Mouse (Mus musculus) CH12.LX (cell line): ENCODE measurements around the gene Gm7137. TPM values are rescaled to one million over a fixed set of nuclear protein-coding genes. Genes with fewer than 3 reads are reported as not detected.

Experiments
- DNase-seq: peaks from one replicate; pipeline ENCODE4 v3.0.0-alpha.2; 2013; ENCODE audit errors: extremely low read depth
- H3K27ac ChIP-seq: 2 replicates; pipeline ENCODE4 v1.5.1; 2012; ENCODE audit warnings: low read depth, mild to moderate bottlenecking, control low read depth, moderate library complexity; ENCODE audit not compliant: insufficient read depth
- H3K27me3 ChIP-seq: replicated peaks from 2 replicates; pipeline ENCODE3; 2012; ENCODE audit warnings: inconsistent platforms
- H3K36me3 ChIP-seq, 2 experiments: replicated peaks in 1 of 2; 2 replicates each; pipeline versions ENCODE3 to v1.6.1; 2012; ENCODE audit warnings: inconsistent platforms in 1 of 2, low read length in 1 of 2, mild to moderate bottlenecking in 1 of 2, mixed read lengths in 1 of 2, moderate library complexity in 1 of 2; ENCODE audit not compliant: control insufficient read depth in 1 of 2, insufficient read depth in 1 of 2
- H3K4me1 ChIP-seq, 2 experiments: 2 replicates each; pipeline ENCODE4 v1.6.1; 2012; ENCODE audit warnings: inconsistent platforms in 1 of 2, moderate library complexity in 1 of 2; ENCODE audit not compliant: insufficient read depth in 2 of 2, control insufficient read depth in 1 of 2
- H3K4me2 ChIP-seq: 2 replicates; pipeline ENCODE4 v1.6.1; 2012; ENCODE audit warnings: low read depth, mild to moderate bottlenecking, control low read depth; ENCODE audit not compliant: poor library complexity, insufficient read depth, severe bottlenecking
- H3K4me3 ChIP-seq, 3 experiments: fragments of 150-350 bp in 1 of 3; sonication (generic) in 1 of 3; replicated peaks in 1 of 3; 2 replicates each; pipeline versions ENCODE3 to v1.5.1; 2011 to 2012; ENCODE audit warnings: low read depth in 2 of 3, low read length in 2 of 3, mild to moderate bottlenecking in 2 of 3, moderate library complexity in 2 of 3, control low read depth in 1 of 3, improper control_type of control experiment in 1 of 3, inconsistent platforms in 1 of 3, mixed read lengths in 1 of 3; ENCODE audit not compliant: poor library complexity in 1 of 3
- H3K79me2 ChIP-seq: replicated peaks from 2 replicates; pipeline ENCODE4 v1.6.1; 2012; ENCODE audit warnings: mild to moderate bottlenecking, moderate library complexity; ENCODE audit not compliant: control insufficient read depth, poor library complexity, insufficient read depth, severe bottlenecking; ENCODE audit errors: extremely low read depth
- H3K9ac ChIP-seq: 2 replicates; pipeline ENCODE4 v1.6.1; 2012; ENCODE audit warnings: low read depth, mild to moderate bottlenecking, control low read depth, moderate library complexity; ENCODE audit not compliant: insufficient read depth
- H3K9me3 ChIP-seq: replicated peaks from 2 replicates; pipeline ENCODE3; 2012; ENCODE audit warnings: low read length, inconsistent platforms, mixed read lengths
- CHD2 ChIP-seq: IDR thresholded peaks from 2 replicates; pipeline ENCODE4 v1.6.1; 2011; ENCODE audit warnings: low read length, improper control_type of control experiment
- CTCF ChIP-seq, 2 experiments: IDR thresholded peaks in 1 of 2; conservative IDR thresholded peaks in 1 of 2; 2 replicates each; pipeline ENCODE4 v1.5.1; 2011 to 2012; ENCODE audit warnings: low read depth in 2 of 2, low read length in 2 of 2, improper control_type of control experiment in 1 of 2, inconsistent platforms in 1 of 2, mild to moderate bottlenecking in 1 of 2, moderate library complexity in 1 of 2
- EP300 ChIP-seq: IDR thresholded peaks from 2 replicates; pipeline ENCODE4 v1.6.1; 2011; ENCODE audit warnings: low read length, improper control_type of control experiment
- GABPA ChIP-seq: IDR thresholded peaks from 2 replicates; pipeline ENCODE4 v1.6.1; 2012; ENCODE audit warnings: low read depth, low read length, improper control_type of control experiment, inconsistent platforms; ENCODE audit not compliant: insufficient replicate concordance
- IRF4 ChIP-seq: IDR thresholded peaks from 2 replicates; pipeline ENCODE4 v1.6.1; 2014; ENCODE audit warnings: low read depth, mild to moderate bottlenecking, inconsistent platforms, low read length, improper control_type of control experiment
- JUND ChIP-seq: conservative IDR thresholded peaks from 2 replicates; pipeline ENCODE4 v1.6.1; 2011; ENCODE audit warnings: low read depth, low read length, improper control_type of control experiment
- KAT2A ChIP-seq: IDR thresholded peaks from 2 replicates; pipeline ENCODE4 v1.6.1; 2012; ENCODE audit warnings: low read length, improper control_type of control experiment, inconsistent platforms; ENCODE audit not compliant: insufficient replicate concordance
- MAFK ChIP-seq: IDR thresholded peaks from 2 replicates; pipeline ENCODE4 v1.6.1; 2011; ENCODE audit warnings: low read length, improper control_type of control experiment; ENCODE audit not compliant: insufficient replicate concordance
- MEF2A ChIP-seq: IDR thresholded peaks from 2 replicates; pipeline ENCODE4 v1.6.1; 2014; ENCODE audit warnings: low read depth, mild to moderate bottlenecking, inconsistent platforms, low read length, improper control_type of control experiment, borderline replicate concordance
- MYC ChIP-seq: IDR thresholded peaks from 2 replicates; pipeline ENCODE4 v1.6.1; 2011; ENCODE audit warnings: low read depth, mild to moderate bottlenecking, improper control_type of control experiment, low read length
- NELFE ChIP-seq: IDR thresholded peaks from 2 replicates; pipeline ENCODE4 v1.6.1; 2011; ENCODE audit warnings: low read depth, low read length, improper control_type of control experiment
- NRF1 ChIP-seq: IDR thresholded peaks from 2 replicates; pipeline ENCODE4 v1.6.1; 2014; ENCODE audit warnings: low read depth, mild to moderate bottlenecking, inconsistent platforms, low read length, improper control_type of control experiment, moderate library complexity
- PAX5 ChIP-seq: IDR thresholded peaks from 2 replicates; pipeline ENCODE4 v1.6.1; 2012; ENCODE audit warnings: low read length, inconsistent platforms, mixed read lengths
- POLR2A ChIP-seq: IDR thresholded peaks from 2 replicates; pipeline ENCODE4 v1.6.1; 2011; ENCODE audit warnings: low read depth, mild to moderate bottlenecking, improper control_type of control experiment, low read length
- RCOR1 ChIP-seq: conservative IDR thresholded peaks from 2 replicates; pipeline ENCODE4 v1.6.1; 2012; ENCODE audit warnings: low read depth, mild to moderate bottlenecking, inconsistent platforms, low read length, improper control_type of control experiment
- SIN3A ChIP-seq: IDR thresholded peaks from 2 replicates; pipeline ENCODE4 v1.6.1; 2012; ENCODE audit warnings: low read length, improper control_type of control experiment, inconsistent platforms
- SMC3 ChIP-seq: IDR thresholded peaks from 2 replicates; pipeline ENCODE4 v1.6.1; 2011; ENCODE audit warnings: low read depth, low read length, improper control_type of control experiment
- TBP ChIP-seq: conservative IDR thresholded peaks from 2 replicates; pipeline ENCODE4 v1.6.1; 2011; ENCODE audit warnings: low read depth, low read length, improper control_type of control experiment
- TCF12 ChIP-seq: IDR thresholded peaks from 2 replicates; pipeline ENCODE4 v1.6.1; 2014; ENCODE audit warnings: low read depth, mild to moderate bottlenecking, inconsistent platforms, low read length, improper control_type of control experiment
- USF1 ChIP-seq: IDR thresholded peaks from 2 replicates; pipeline ENCODE4 v1.6.1; 2014; ENCODE audit warnings: low read depth, mild to moderate bottlenecking, inconsistent platforms, low read length, improper control_type of control experiment
- ZKSCAN1 ChIP-seq: IDR thresholded peaks from 2 replicates; pipeline ENCODE4 v1.6.1; 2012; ENCODE audit warnings: low read depth, inconsistent platforms, low read length, improper control_type of control experiment, borderline replicate concordance
- ZNF384 ChIP-seq: IDR thresholded peaks from 2 replicates; pipeline ENCODE4 v1.6.1; 2012; ENCODE audit warnings: low read depth, low read length, improper control_type of control experiment, inconsistent platforms
- dilution Hi-C: fragments of 300-500 bp; cut with MboI; formaldehyde crosslinking; loops from 2 replicates; pipeline ENCODE4 v1.14.3; 2020; ENCODE audit warnings: low sequenced_read_pairs; ENCODE audit not compliant: extremely low pct_unique_long_range_greater_than_20kb, extremely low pct_ligation_motif_present
- in situ Hi-C: fragments of 300-500 bp; cut with MboI; formaldehyde crosslinking; loops from 3 replicates; pipeline ENCODE4 v1.14.3; 2019; ENCODE audit warnings: low sequenced_read_pairs, low pct_ligation_motif_present, low pct_unique_long_range_greater_than_20kb, mixed read lengths
- polyA plus RNA-seq: library from polyadenylated mRNA; unstranded; fragments of >175 nt; gene quantifications from 2 replicates; pipeline ENCODE4 v1.2.1, GENCODE M21; 2012; ENCODE audit warnings: low read depth; ENCODE audit not compliant: insufficient read length
- total RNA-seq, 2 experiments: library from RNA; depleted of rRNA; stranded (reverse); fragments of 300-350 nt in 1 of 2; fragments of >200 nt in 1 of 2; gene quantifications; 2 replicates each; pipeline ENCODE4 v1.2.3; 2012 to 2014

The Gm7137 gene
- total and polyA plus RNA-seq, 3 experiments: not detected

GRCm38 (mm10) chr10:77797677-77798076, 9.7 kb upstream of the Gm7137 start:
- H3K36me3 ChIP-seq: no peaks in the 10 kb centered on the region
- DNase-seq: no peak
- H3K27ac ChIP-seq: no peak overlapping the region
- no peaks in the 10 kb centered on the region for H3K79me2 ChIP-seq
- H3K27me3 ChIP-seq: peaks cover 71% of the 10 kb centered on the region
- dilution Hi-C loops: no loop called here
- in situ Hi-C loops: no loop called here
- TF ChIP-seq USF1 (no peak), ZNF384 (no peak), TBP (no peak), SIN3A (no peak), NRF1 (no peak), PAX5 (no peak), MAFK (no peak), ZKSCAN1 (no peak), CTCF (conservative IDR thresholded peaks at IDR 0.05 in 1 of 2, IDR thresholded peaks at IDR 0.05 in 1 of 2; ENCODE audit: low read depth in 2 of 2, low read length in 2 of 2) (no peak), MEF2A (no peak), EP300 (no peak), KAT2A (no peak), NELFE (no peak)
- H3K9ac ChIP-seq: no peak overlapping the region
- no peak overlapping the region for H3K4me2 ChIP-seq
- no peaks in the 10 kb centered on the region for H3K9me3 ChIP-seq
- H3K4me3 ChIP-seq: no peak overlapping the region
- H3K4me1 ChIP-seq: no peaks in the 10 kb centered on the region

- no peak within 1 kb of the TSS for H3K4me2 ChIP-seq
- dilution Hi-C loops (no loop called here), in situ Hi-C loops (no loop called here)
- H3K27me3 ChIP-seq: peaks cover 50% of the 10 kb centered on the region
- no peak for DNase-seq
- H3K4me1 ChIP-seq: no peaks in the 10 kb centered on the region
- H3K36me3 ChIP-seq: no peaks in the 10 kb centered on the region
- no peaks in the 10 kb centered on the region for H3K79me2 ChIP-seq
- no peak within 1 kb of the TSS; the same call in 1 of the 2 replicates for H3K27ac ChIP-seq
- no peak for TF ChIP-seq POLR2A
- TF ChIP-seq ZNF384: no peak
- TF ChIP-seq RCOR1: no peak
- TF ChIP-seq CHD2: no peak
- no peak for TF ChIP-seq PAX5
- TF ChIP-seq JUND: no peak
- TF ChIP-seq MEF2A: no peak
- TF ChIP-seq TCF12: no peak
- TF ChIP-seq SMC3: no peak
- no peak for TF ChIP-seq GABPA
- no peak for TF ChIP-seq IRF4
- TF ChIP-seq ZKSCAN1: no peak
- TF ChIP-seq NRF1: no peak
- no peak for TF ChIP-seq MYC
- no peak for TF ChIP-seq EP300
- TF ChIP-seq SIN3A: no peak
- no peak within 1 kb of the TSS for H3K9ac ChIP-seq
- no peak within 1 kb of the TSS for H3K4me3 ChIP-seq
- no peaks in the 10 kb centered on the region for H3K9me3 ChIP-seq
Observed at GRCm38 (mm10) chr10:77794976-77795375, 7.0 kb upstream of the Gm7137 start, which contains the start of gene Gm9639. Gm9639 (minus strand) TSS chr10:77795076.
